Mouse (Mus musculus): ENCODE results near the gene Kcna2.

The Kcna2 gene

DNA sequence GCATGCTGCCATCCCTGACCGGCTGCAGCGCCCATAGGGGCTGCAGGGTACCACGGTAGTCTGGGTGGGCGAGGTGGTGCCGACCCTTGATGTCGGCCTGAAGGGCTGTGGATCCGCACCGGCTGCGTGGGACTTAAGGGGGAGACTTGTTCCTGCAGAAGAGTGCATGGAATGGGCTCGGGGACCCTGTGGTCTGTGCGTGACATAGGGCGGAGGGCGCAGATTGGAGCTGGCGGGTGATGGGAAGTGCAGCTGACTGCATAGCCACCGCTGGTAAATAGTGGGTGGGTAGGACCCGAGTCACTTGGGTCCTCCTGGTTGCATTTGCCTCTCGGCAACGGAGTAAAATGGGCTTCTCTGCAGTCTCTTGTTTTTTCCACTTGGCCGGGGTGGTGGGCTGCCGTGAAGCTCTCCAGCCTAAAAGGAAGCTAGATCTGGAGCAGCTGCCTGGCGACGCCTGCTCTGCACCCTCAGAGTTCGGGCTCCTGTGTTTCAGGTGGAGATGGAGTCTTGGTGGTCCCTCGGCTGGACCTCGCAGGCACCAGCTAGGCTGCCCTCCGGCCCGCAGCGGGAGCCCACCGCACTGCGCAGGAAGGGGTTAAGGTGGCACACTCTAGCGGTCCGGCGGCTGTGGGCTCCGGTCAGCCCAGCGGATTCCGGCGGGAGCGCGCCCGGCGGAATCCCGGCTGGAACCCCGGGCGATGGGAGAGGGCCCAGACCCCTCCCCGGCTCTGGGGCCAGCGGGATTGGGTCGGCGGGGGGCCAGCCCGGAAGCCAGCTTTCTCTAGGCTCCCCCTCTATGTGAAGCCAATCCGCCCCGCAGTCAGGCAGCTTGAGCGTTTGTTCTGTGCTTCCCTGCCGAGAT, 1.1 kb downstream of the Kcna2 start:
- in situ Hi-C loops (cut with MboI, MseI), result no loop called here

DNA sequence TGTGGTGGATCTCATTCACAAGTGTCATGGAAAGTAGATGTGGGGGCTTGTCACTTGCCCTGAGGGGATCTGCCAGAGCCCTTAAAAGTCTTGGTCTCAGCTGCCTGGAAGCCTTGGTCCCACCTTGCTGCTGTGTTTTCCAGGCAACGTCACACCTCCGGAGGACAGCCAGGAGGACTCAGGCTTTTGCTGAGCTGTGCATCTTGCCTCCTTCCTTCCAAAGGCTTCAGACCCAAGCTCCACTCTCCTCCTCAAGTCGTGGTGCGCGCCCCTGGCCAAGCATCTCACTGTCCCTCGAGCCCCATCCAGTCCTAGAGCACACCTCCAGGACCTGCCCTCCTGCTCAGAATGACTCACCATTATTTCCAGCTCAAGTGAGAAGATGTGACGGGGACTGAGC, 2.1 kb downstream of the Kcna2 start:
- in situ Hi-C loops (cut with MboI, MseI), result no loop called here

- in situ Hi-C loops (cut with MboI, MseI), result no loop called here
These were observed 2.5 kb downstream of the Kcna2 start for GRCm38 (mm10) chr3:107103462-107103861.

DNA sequence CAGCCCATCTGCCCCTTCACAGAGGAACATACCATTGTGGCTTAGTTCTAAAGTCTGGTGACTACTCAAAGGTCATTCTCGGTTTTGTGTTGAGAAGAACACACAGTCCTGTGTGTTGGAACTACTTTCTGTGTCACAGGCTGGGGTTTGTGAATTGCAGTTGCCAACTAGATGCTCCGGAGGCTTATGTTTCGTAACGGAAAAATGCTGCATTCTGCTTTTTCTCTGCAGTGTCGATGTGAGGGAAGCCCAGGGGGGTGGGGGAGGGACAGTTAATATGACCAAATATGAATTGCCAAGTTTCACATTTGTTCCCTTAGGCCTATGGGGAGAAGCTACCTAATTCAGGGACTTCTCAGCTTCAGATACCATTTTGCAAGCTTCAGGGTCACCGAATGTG, 5.0 kb downstream of the Kcna2 start:
- in situ Hi-C loops (cut with MboI, MseI), result no loop called here

DNA sequence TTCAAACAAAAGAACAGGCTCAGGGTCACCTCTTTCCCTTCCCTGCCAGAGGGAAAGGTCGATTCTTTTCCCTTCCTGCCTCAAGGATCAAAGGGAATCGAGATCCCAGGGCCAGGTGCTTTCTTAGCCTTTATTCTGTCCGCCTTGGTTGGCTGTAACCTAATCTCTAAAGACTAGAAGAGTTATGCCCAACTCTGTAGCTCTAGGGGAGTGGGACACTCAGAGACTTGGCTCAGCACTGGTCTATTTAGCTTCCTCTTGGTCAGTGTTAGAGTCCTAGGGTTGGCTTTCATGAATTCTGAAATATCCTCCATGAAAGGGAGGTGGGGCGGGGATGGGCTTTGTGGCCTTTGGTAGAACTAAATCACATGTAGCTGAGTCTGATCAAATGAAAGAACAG, 11.6 kb downstream of the Kcna2 start:
- in situ Hi-C loops (cut with MboI, MseI), result loop anchor here (5.0 kb wide), 2 partner anchors 40 to 80 kb away; no protein-coding TSS in a partner anchor

GRCm38 (mm10) chr3:107112932-107113659, 12.2 kb downstream of the Kcna2 start:
- in situ Hi-C loops (cut with MboI, MseI), result loop anchor here (5.0 kb wide), 2 partner anchors 39 to 79 kb away; no protein-coding TSS in a partner anchor

- in situ Hi-C loops (cut with MboI, MseI), result loop anchor here (5.0 kb wide), 2 partner anchors 38 to 78 kb away; no protein-coding TSS in a partner anchor
These were observed 13.1 kb downstream of the Kcna2 start for GRCm38 (mm10) chr3:107113771-107114737.

- in situ Hi-C loops (cut with MboI, MseI), result loop anchor here (5.0 kb wide), 2 partner anchors 37 to 77 kb away; no protein-coding TSS in a partner anchor
These were observed 14.0 kb downstream of the Kcna2 start for GRCm38 (mm10) chr3:107114941-107115340.

DNA sequence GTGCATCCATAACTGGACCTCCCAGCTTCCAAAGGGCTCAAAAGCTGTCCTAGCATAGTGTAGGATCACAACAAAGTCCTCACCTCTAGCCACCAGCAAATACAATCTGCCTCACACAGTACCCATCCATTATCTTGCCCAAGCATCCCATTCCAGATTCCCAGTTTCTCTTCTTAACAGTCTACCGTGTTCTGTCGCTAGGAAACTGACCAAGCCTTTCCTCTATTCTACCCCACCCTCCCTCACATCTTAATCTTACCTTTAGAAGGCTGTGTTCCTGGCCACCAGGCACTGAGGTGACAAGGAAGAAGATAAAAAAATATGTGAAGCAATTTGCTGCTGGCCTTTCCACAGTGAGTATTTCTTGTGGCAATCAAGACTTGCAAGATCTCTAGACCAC, 14.8 kb downstream of the Kcna2 start:
- in situ Hi-C loops (cut with MboI, MseI), result no loop called here

DNA sequence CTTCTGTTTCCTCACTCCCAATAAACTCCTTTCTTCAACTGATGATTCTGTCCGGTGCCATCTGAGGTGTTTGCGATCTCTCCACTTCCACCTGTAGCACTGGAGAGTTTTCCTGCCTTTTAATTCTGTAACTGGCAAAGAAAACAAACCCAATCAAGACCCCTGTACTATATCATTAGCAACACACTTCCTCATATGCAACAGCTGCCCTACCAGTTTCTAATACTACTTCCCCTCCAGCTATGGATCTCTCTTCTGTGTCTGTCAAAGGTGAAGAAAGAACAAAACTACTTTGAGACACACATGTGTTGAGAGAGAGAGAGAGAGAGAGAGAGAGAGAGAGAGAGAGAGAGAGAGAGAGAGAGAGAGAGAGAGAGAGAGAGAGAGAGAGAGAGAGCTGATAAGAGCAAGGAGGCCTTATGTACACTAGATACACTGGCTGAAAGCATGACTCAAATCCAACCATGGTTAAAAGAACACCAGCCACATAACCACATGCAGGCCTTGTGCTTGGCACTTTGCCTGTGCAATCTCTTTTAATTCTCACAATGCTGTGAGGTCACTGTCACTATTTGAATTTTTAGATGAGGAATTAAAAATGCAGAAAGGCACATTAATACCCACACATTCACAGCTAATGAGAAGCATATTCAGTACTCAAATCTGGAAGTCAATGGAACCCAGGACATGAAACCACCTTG, 19.1 kb downstream of the Kcna2 start:
- in situ Hi-C loops (cut with MboI, MseI), result no loop called here

- in situ Hi-C loops (cut with MboI, MseI), result no loop called here
These were observed 21.4 kb downstream of the Kcna2 start for GRCm38 (mm10) chr3:107122306-107122705.

GRCm38 (mm10) chr3:107127667-107128066, 26.7 kb downstream of the Kcna2 start:
- in situ Hi-C loops (cut with MboI, MseI), result no loop called here

DNA sequence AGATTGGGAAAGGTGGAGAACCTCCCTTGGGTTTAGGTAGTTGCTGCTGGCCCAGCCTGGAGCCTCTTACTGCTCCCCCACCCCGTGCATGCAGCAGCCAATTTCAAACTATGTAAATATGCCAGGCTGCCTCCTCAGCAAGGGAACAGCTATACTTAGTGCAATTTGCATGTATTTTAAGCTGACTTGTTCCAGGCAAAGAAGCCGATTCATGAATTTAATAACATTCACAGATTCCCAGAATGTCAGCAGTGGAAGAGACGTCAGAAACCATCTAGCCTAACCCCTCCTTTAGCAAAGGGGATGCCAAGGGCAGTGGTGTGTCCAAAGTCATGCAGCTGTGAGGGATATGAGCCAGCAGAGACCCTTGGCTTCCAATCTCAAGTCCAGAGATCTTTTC, 27.5 kb downstream of the Kcna2 start:
- in situ Hi-C loops (cut with MboI, MseI), result no loop called here

GRCm38 (mm10) chr3:107129251-107129650, 28.3 kb downstream of the Kcna2 start:
- in situ Hi-C loops (cut with MboI, MseI), result no loop called here

DNA sequence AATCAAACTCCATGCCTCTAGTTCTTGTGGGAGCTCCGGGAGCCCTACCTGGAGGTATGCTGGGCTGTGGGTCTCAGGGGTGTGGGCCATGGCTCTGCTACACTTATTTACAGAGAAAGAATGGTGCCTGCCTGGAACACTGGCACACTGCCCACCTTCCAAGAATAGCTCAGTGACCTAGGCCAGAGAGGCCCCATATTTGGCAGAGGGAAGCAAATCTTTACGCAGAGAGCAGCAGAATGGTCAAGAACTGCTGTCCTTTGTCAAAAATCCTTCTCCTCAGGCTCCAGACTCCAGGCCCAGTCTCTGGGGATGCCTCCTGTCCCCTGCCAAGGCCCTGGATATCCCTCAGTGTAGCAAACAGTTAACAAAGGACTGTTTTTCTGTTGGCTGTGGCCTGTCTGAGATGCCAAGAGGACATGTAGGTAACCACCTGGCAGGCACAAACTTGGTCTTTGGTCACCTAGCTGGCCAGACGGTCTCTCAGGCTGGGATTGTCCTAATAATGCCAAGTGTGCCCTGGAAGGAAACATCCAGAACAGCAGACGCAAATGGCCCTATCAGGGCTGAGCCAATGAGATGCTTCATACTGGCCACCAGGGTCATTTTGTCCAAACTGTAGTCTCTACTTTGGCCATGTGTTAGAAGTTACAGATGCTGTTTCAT, 29.8 kb downstream of the Kcna2 start:
- in situ Hi-C loops (cut with MboI, MseI), result no loop called here

- in situ Hi-C loops (cut with MboI, MseI), result no loop called here
These were observed 30.9 kb downstream of the Kcna2 start for GRCm38 (mm10) chr3:107131846-107132245.

- in situ Hi-C loops (cut with MboI, MseI), result no loop called here
These were observed 31.7 kb downstream of the Kcna2 start for GRCm38 (mm10) chr3:107132651-107133050.

DNA sequence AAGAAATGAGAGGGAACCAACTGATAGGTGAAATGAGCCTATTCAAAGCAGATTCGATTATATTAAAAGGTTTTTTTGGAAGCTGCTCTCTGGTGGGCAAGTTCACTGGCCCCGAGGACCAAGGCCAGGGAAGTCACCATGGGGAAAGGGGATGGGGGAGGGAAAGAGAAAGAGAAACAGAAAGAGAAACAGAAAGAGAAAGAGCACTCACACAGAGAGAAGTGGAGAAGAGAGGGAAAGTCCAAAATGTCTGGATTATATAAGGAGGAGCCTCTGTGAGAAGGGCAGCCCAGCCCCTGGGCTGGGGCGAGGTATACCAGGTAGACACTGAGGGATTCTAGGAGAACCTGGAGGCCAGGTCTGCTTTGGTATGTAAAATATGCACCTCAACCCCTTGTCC, 33.5 kb downstream of the Kcna2 start:
- in situ Hi-C loops (cut with MboI, MseI), result no loop called here

DNA sequence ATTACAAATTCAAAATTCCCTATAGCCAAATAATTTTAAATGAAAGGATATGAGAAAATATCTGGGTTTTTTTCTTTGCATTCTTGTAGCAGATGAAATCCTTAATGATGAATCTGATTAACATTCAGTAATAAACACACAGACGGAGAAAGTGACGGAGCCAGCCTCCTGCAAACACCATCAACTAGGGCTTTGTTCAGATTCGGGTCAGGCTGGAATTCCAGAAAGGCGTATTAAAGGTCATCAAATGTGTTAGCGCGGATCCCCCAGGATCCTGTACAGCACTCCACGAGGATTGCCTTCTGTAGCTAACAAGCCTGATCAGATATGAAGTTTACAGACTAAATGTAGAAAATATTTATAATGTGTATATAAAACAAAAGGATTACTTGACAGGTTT, 46.2 kb downstream of the Kcna2 start:
- in situ Hi-C loops (cut with MboI, MseI), result no loop called here

DNA sequence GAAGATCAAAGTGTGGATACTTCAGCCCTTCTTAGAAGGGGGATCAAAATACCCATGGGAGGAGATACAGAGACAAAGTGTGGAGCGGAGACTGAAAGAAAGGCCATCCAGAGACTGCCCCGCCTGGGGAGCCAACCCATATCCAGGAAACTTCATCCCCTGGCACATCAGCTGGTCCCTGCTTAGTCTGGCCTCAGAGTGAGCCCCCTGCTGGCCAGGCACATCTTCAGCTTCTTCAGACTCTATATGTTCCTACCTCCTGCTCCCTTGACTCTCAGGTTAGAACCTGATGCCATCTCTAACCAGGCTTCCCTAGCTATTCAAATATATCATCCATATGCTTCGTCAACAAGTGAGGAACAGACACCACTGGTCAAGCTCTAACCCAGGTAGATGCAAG, 48.1 kb downstream of the Kcna2 start:
- in situ Hi-C loops (cut with MboI, MseI), result no loop called here
